Mouse (Mus musculus): ENCODE data around the gene 2410137M14Rik. TPM values are rescaled to one million over a fixed set of nuclear protein-coding genes. Genes with fewer than 3 reads are reported as not detected.

2410137M14Rik gene
- polyA plus RNA-seq, 1 experiment from 2014 or later: not detected

GRCm38 (mm10) chr17:36944121-36944775, 36.8 kb downstream of the 2410137M14Rik start:
- H3K4me2 ChIP-seq: peak overlapping the region; percentile 86; the same call in 1 of the 2 replicates
- 4% methylated on average over 9 of the region's 9 CpGs for WGBS
- H3K4me1 ChIP-seq (replicated peaks): peaks cover 19% of the 10 kb centered on the region

GRCm38 (mm10) chr17:36943691-36944090, 37.3 kb downstream of the 2410137M14Rik start:
- no peak for ATAC-seq (ENCODE audit: insufficient number of reproducible peaks, insufficient read depth, low FRiP score, low TSS enrichment, low read depth)
- H3K27ac ChIP-seq: no peak overlapping the region
- H3K4me1 ChIP-seq (replicated peaks): peaks cover 19% of the 10 kb centered on the region
- H3K9ac ChIP-seq (replicated peaks): no peak overlapping the region
- H3K4me2 ChIP-seq: peak overlapping the region; percentile 86
- H3K27me3 ChIP-seq: peaks cover 80% of the 10 kb centered on the region
- WGBS: 17% methylated on average over 5 of the region's 5 CpGs
- H3K9me3 ChIP-seq: no peaks in the 10 kb centered on the region
- H3K4me3 ChIP-seq (replicated peaks): no peak overlapping the region
- peaks cover 4% of the 10 kb centered on the region for H3K36me3 ChIP-seq

More at GRCm38 (mm10) chr17:36944121-36944775, 36.8 kb downstream of the 2410137M14Rik start:
- Histone ChIP-seq H3K9ac (replicated peaks) (no peak overlapping the region), H3K4me3 (replicated peaks) (no peak overlapping the region), H3K27me3 (peaks cover 77% of the 10 kb centered on the region), H3K9me3 (no peaks in the 10 kb centered on the region), H3K36me3 (peaks cover 10% of the 10 kb centered on the region), H3K27ac (no peak overlapping the region)
- ATAC-seq (ENCODE audit: insufficient number of reproducible peaks, insufficient read depth, low FRiP score, low TSS enrichment, low read depth): no peak

GRCm38 (mm10) chr17:36942791-36943471, 38.1 kb downstream of the 2410137M14Rik start, which contains the start of gene Rnf39:
Gene Rnf39, plus strand, starts transcription at chr17:36942918.
- WGBS: 2% methylated on average over 59 of the region's 59 CpGs
- H3K4me3 ChIP-seq (replicated peaks): peak within 1 kb of the TSS; percentile 49
- no peak within 1 kb of the TSS for H3K27ac ChIP-seq
- peak within 1 kb of the TSS; percentile 86 for H3K4me2 ChIP-seq
- peaks cover 19% of the 10 kb centered on the region for H3K4me1 ChIP-seq (replicated peaks)
- peak; percentile 18; the same call in 1 of the 2 replicates for ATAC-seq (ENCODE audit: insufficient number of reproducible peaks, insufficient read depth, low FRiP score, low TSS enrichment, low read depth)
- H3K9ac ChIP-seq (replicated peaks): peak within 1 kb of the TSS; percentile 59
- no peaks in the 10 kb centered on the region for H3K36me3 ChIP-seq
- H3K27me3 ChIP-seq: peaks cover 75% of the 10 kb centered on the region
- H3K9me3 ChIP-seq: no peaks in the 10 kb centered on the region

GRCm38 (mm10) chr17:36942391-36942790, 38.6 kb downstream of the 2410137M14Rik start:
- Histone ChIP-seq H3K9ac (replicated peaks) (no peak overlapping the region), H3K4me1 (replicated peaks) (peaks cover 19% of the 10 kb centered on the region), H3K27me3 (peaks cover 77% of the 10 kb centered on the region), H3K36me3 (no peaks in the 10 kb centered on the region), H3K27ac (no peak overlapping the region), H3K9me3 (no peaks in the 10 kb centered on the region), H3K4me2 (peak overlapping the region; percentile 86), H3K4me3 (replicated peaks) (peak overlapping the region; percentile 49)
- ATAC-seq (ENCODE audit: insufficient number of reproducible peaks, insufficient read depth, low FRiP score, low TSS enrichment, low read depth): no peak
- 53% methylated on average over 10 of the region's 10 CpGs for WGBS

GRCm38 (mm10) chr17:36938056-36938455, 43.0 kb downstream of the 2410137M14Rik start:
- Histone ChIP-seq H3K9ac (replicated peaks) (no peak overlapping the region), H3K27ac (no peak overlapping the region), H3K4me3 (replicated peaks) (no peak overlapping the region), H3K36me3 (no peaks in the 10 kb centered on the region), H3K9me3 (no peaks in the 10 kb centered on the region), H3K27me3 (peaks cover 37% of the 10 kb centered on the region), H3K4me2 (no peak overlapping the region), H3K4me1 (replicated peaks) (peaks cover 8% of the 10 kb centered on the region; the same call in 1 of the 2 replicates)
- 92% methylated on average over 2 of the region's 2 CpGs for WGBS
- ATAC-seq (ENCODE audit: insufficient number of reproducible peaks, insufficient read depth, low FRiP score, low TSS enrichment, low read depth): no peak

- Histone ChIP-seq H3K27me3 (peaks cover 4% of the 10 kb centered on the region; the same call in 1 of the 2 replicates), H3K9ac (replicated peaks) (no peak overlapping the region), H3K9me3 (no peaks in the 10 kb centered on the region), H3K4me2 (no peak overlapping the region), H3K4me1 (replicated peaks) (no peaks in the 10 kb centered on the region), H3K27ac (no peak overlapping the region), H3K4me3 (replicated peaks) (no peak overlapping the region), H3K36me3 (no peaks in the 10 kb centered on the region)
- WGBS: 68% methylated on average over 2 of the region's 2 CpGs
- ATAC-seq (ENCODE audit: insufficient number of reproducible peaks, insufficient read depth, low FRiP score, low TSS enrichment, low read depth): no peak
These were observed 49.2 kb downstream of the 2410137M14Rik start for GRCm38 (mm10) chr17:36931806-36932205.

GRCm38 (mm10) chr17:36931130-36931529, 49.9 kb downstream of the 2410137M14Rik start:
- Histone ChIP-seq H3K4me1 (replicated peaks) (no peaks in the 10 kb centered on the region), H3K27ac (no peak overlapping the region), H3K27me3 (peaks cover 4% of the 10 kb centered on the region; the same call in 1 of the 2 replicates), H3K9me3 (no peaks in the 10 kb centered on the region), H3K4me3 (replicated peaks) (no peak overlapping the region), H3K9ac (replicated peaks) (no peak overlapping the region), H3K36me3 (no peaks in the 10 kb centered on the region), H3K4me2 (no peak overlapping the region)
- 82% methylated on average over 4 of the region's 4 CpGs for WGBS
- no peak for ATAC-seq (ENCODE audit: insufficient number of reproducible peaks, insufficient read depth, low FRiP score, low TSS enrichment, low read depth)

- ATAC-seq (ENCODE audit: insufficient number of reproducible peaks, insufficient read depth, low FRiP score, low TSS enrichment, low read depth): no peak
- 72% methylated on average over 6 of the region's 6 CpGs for WGBS
- H3K9ac ChIP-seq (replicated peaks): no peak overlapping the region
- no peaks in the 10 kb centered on the region for H3K4me1 ChIP-seq (replicated peaks)
- H3K27ac ChIP-seq: no peak overlapping the region
- peaks cover 4% of the 10 kb centered on the region; the same call in 1 of the 2 replicates for H3K27me3 ChIP-seq
- no peaks in the 10 kb centered on the region for H3K9me3 ChIP-seq
- no peaks in the 10 kb centered on the region for H3K36me3 ChIP-seq
- no peak overlapping the region for H3K4me2 ChIP-seq
- no peak overlapping the region for H3K4me3 ChIP-seq (replicated peaks)
These were observed 50.8 kb downstream of the 2410137M14Rik start for GRCm38 (mm10) chr17:36930233-36930632.

GRCm38 (mm10) chr17:36929236-36929932, 51.7 kb downstream of the 2410137M14Rik start:
- Histone ChIP-seq H3K27me3 (peaks cover 3% of the 10 kb centered on the region; the same call in 1 of the 2 replicates), H3K9me3 (no peaks in the 10 kb centered on the region), H3K4me1 (replicated peaks) (no peaks in the 10 kb centered on the region), H3K4me3 (replicated peaks) (no peak overlapping the region), H3K4me2 (no peak overlapping the region), H3K27ac (no peak overlapping the region), H3K9ac (replicated peaks) (no peak overlapping the region), H3K36me3 (no peaks in the 10 kb centered on the region)
- 75% methylated on average over 12 of the region's 12 CpGs for WGBS
- no peak for ATAC-seq (ENCODE audit: insufficient number of reproducible peaks, insufficient read depth, low FRiP score, low TSS enrichment, low read depth)

Measured in limb, embryonic 12.5 days (tissue).